Mouse (Mus musculus) brain, embryonic 14.5 days (tissue): ENCODE measurements around the gene Hnrnpa0.

ENCODE experiments used
- CTCF ChIP-seq: fragments of 200-500 bp; IDR thresholded peaks from 2 replicates; pipeline ENCODE4 v1.5.1; 2012; ENCODE audit warnings: inconsistent platforms, mild to moderate bottlenecking, moderate library complexity, borderline replicate concordance; ENCODE audit not compliant: insufficient read depth, insufficient read length; ENCODE audit errors: extremely low read depth
- POLR2A ChIP-seq: fragments of 200-500 bp; IDR thresholded peaks from 2 replicates; pipeline ENCODE4 v1.6.1; 2012; ENCODE audit warnings: mild to moderate bottlenecking, inconsistent platforms, borderline replicate concordance; ENCODE audit not compliant: poor library complexity, insufficient read depth, insufficient read length, severe bottlenecking; ENCODE audit errors: extremely low read depth

DNA sequence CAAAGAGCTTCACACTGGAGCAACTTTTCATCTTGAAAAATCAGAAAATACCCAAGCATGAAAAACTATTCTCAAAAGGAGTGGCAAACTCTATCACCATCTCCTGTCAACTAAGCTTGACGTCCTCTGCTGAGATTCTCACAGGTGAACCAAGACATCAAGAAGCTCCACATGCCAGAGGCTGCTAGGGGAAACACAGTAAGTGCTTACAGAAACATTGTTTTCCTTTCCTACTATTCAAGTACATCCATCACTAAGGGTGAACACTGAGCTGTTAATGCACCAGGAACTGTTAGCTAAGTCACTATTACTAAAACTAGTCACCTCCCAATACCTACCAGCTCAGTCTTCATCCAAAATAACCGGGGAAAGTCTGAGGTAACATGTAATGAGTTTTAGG is 3.4 kb downstream of the Hnrnpa0 start:
- TF ChIP-seq CTCF (no peak), POLR2A (no peak)
